Comparison of ENCODE assay signal across 21 mouse cellular contexts in genomic region chrX:86193386-86193785, GRCm38 (mm10). TPM values are rescaled to one million over a fixed set of nuclear protein-coding genes. Genes with fewer than 3 reads are reported as not detected.
"Had no signal": no experiment of that assay in that cellular context is flagged by ENCODE, and none has a peak within 500 bp of the region (broad histone marks: within the 10 kb centered on the region; RNA-seq: fewer than 3 reads in every experiment).

No protein-coding gene starts in this region.

- DNase-seq: liver, postnatal 0 days; lung, adult 2 months; lung, postnatal 14 days; lung, postnatal 4 days; right cerebral cortex, postnatal 14 days; thymus, adult 2 months; thymus, postnatal 25 days; thymus, postnatal 4 days had no signal

- H3K4me3 ChIP-seq: liver, embryonic 15.5 days; lung, embryonic 15.5 days; myocyte; stomach, embryonic 15.5 days had no signal

- ATAC-seq: liver, postnatal 0 days; lung, postnatal 0 days had no signal

- H3K36me3 ChIP-seq: liver, embryonic 15.5 days; lung, embryonic 15.5 days; midbrain, embryonic 13.5 days; neural tube, embryonic 13.5 days; stomach, embryonic 15.5 days had no signal

- H3K4me2 ChIP-seq: liver, embryonic 15.5 days; lung, embryonic 15.5 days had no signal

- H3K4me1 ChIP-seq: liver, embryonic 15.5 days; lung, embryonic 15.5 days; neural tube, embryonic 13.5 days; stomach, embryonic 15.5 days had no signal

- H3K27ac ChIP-seq: liver, embryonic 15.5 days; lung, embryonic 15.5 days; midbrain, embryonic 13.5 days; neural tube, embryonic 13.5 days; stomach, embryonic 15.5 days; stomach, postnatal 0 days had no signal

- H3K9ac ChIP-seq: liver, embryonic 15.5 days; liver, postnatal 0 days; lung, embryonic 15.5 days; midbrain, embryonic 13.5 days; neural tube, embryonic 13.5 days; stomach, embryonic 15.5 days had no signal

- H3K9me3 ChIP-seq: liver, embryonic 15.5 days; lung, embryonic 15.5 days; midbrain, embryonic 13.5 days; neural tube, embryonic 13.5 days; stomach, embryonic 15.5 days had no signal

RNA-seq across cellular contexts. Expression of gene Nr0b1, which starts 1.8 kb away (rescaled TPM):
- total RNA-seq: megakaryocyte, adult 5-6 weeks; megakaryocyte-erythroid progenitor cell, adult 5-6 weeks; neutrophil, adult 5-6 weeks had no signal
- polyA plus RNA-seq: liver, postnatal 0 days; lung, adult 2 months; lung, embryonic 15.5 days; lung, postnatal 0 days; myocyte; spleen, adult 2 months; stomach, postnatal 0 days; urinary bladder, adult 2 months had no signal
